Comparison of ENCODE assay signal across 8 mouse cellular contexts in genomic region chrX:162887931-162888511, GRCm38 (mm10). TPM values are rescaled to one million over a fixed set of nuclear protein-coding genes. Genes with fewer than 3 reads are reported as not detected.
A peak's percentile ranks its signal among the peaks of the same experiment; 100 is the strongest.
DNase-seq lines count a peak whose midpoint lies in the region; ATAC-seq lines count a peak whose summit lies in the region.

Gene Syap1 (minus strand): TSS chrX:162888447.

- no peaks in the 10 kb centered on the region for H3K4me1 ChIP-seq in hindbrain, embryonic 11.5 days (replicated peaks; ENCODE audit: control insufficient read depth, insufficient read depth, low read length)

- no peaks in the 10 kb centered on the region for H3K9me3 ChIP-seq in hindbrain, embryonic 11.5 days (ENCODE audit: control insufficient read depth, low read length)

- peak within 1 kb of the TSS; percentile 67 for H3K4me3 ChIP-seq in hindbrain, embryonic 11.5 days (ENCODE audit: low read depth, low read length)

- no peak within 1 kb of the TSS for H3K27ac ChIP-seq in hindbrain, embryonic 11.5 days (ENCODE audit: low read depth, low read length)

- peak; percentile 85 for DNase-seq in Muller cell, postnatal 12 days (ENCODE audit: inconsistent ontology term)
- peak; percentile 86 for DNase-seq in cerebellum, adult 9-11 months
- DNase-seq in frontal cortex, postnatal 10 days (ENCODE audit: low spot score in 2 of 2) = peak; percentile 59 to 71
- DNase-seq in hindbrain, embryonic 11.5 days (ENCODE audit: low spot score) = peak; percentile 86
- DNase-seq in layer of hippocampus, postnatal 14 days (ENCODE audit: low spot score in 2 of 2) = peak; percentile 69 to 73
- peak; percentile 90 for DNase-seq in lung, postnatal 10 days
- peak; percentile 60 for DNase-seq in ovary, postnatal 14 days (ENCODE audit: low spot score)
- DNase-seq in thymus, postnatal 10 days (ENCODE audit: low spot score in 2 of 2) = peak; percentile 56 to 81

- H3K9ac ChIP-seq in hindbrain, embryonic 11.5 days (ENCODE audit: low read depth, low read length) = peak within 1 kb of the TSS; percentile 70

- no peaks in the 10 kb centered on the region for H3K27me3 ChIP-seq in hindbrain, embryonic 11.5 days (ENCODE audit: control insufficient read depth, insufficient read depth, low read length)

- H3K36me3 ChIP-seq in hindbrain, embryonic 11.5 days (ENCODE audit: control insufficient read depth, insufficient read depth, low read length) = no peaks in the 10 kb centered on the region

- peak; percentile 97 for ATAC-seq in hindbrain, embryonic 11.5 days (ENCODE audit: low FRiP score)

- peak within 1 kb of the TSS; percentile 51 for H3K4me2 ChIP-seq in hindbrain, embryonic 11.5 days (replicated peaks; ENCODE audit: low read depth, low read length)

- 24% methylated on average over 30 of the region's 47 CpGs for WGBS in hindbrain, embryonic 11.5 days

RNA-seq across cellular contexts. Expression of gene Syap1, which starts in this region (rescaled TPM):
- polyA plus RNA-seq in hindbrain, embryonic 11.5 days (2014; fragmentation: Nextera tagmentation; extraction: Ambion mirVana) = 35.7 and 40.1 TPM in 2 replicates
- total RNA-seq in layer of hippocampus, postnatal 14 days (2021) = 10 to 100 TPM; 32.4 to 34.2 TPM
